In genomic region chr5:130914606-130915005, GRCm38 (mm10) we compare ENCODE assay signal across 22 mouse cellular contexts.
DNase-seq lines count a peak whose midpoint lies in the region; ATAC-seq and TF ChIP-seq lines count a peak whose summit lies in the region.
"Had no signal": no experiment of that assay in that cellular context is flagged by ENCODE, and none has a peak within 500 bp of the region (broad histone marks: within the 10 kb centered on the region; RNA-seq: fewer than 3 reads in every experiment).

No protein-coding gene starts in this region.

- H3K9ac ChIP-seq in hindbrain, postnatal 0 days (replicated peaks; ENCODE audit: low read length) = no peak overlapping the region
- H3K9ac ChIP-seq in hindbrain, embryonic 11.5 days (ENCODE audit: low read depth, low read length) = no peak overlapping the region
- H3K9ac ChIP-seq: embryonic facial prominence, embryonic 12.5 days; forebrain, embryonic 15.5 days; hindbrain, embryonic 13.5 days; intestine, embryonic 15.5 days had no signal

- DNase-seq in hindbrain, postnatal 0 days (ENCODE audit: low spot score) = peak; percentile 33
- no peak for DNase-seq in hindbrain, embryonic 11.5 days (ENCODE audit: low spot score)
- peak; percentile 43 for DNase-seq in brain, adult 2 months (ENCODE audit: low read depth, low spot score)
- peak; percentile 60 to 76 for DNase-seq in cerebellum, adult 2 months
- DNase-seq in cerebellum, postnatal 10 days = peak; percentile 64 to 79
- DNase-seq in embryo, embryonic 10 days (ENCODE audit: low spot score) = no peak
- DNase-seq in embryo, embryonic 10.5 days (ENCODE audit: low spot score) = no peak
- DNase-seq: adrenal gland, postnatal 14 days; gastrocnemius, postnatal 36 days; heart, adult 11 months; heart, postnatal 10 days; heart, postnatal 4 days; kidney, adult 2 months had no signal

- no peak overlapping the region for H3K27ac ChIP-seq in hindbrain, postnatal 0 days
- no peak overlapping the region for H3K27ac ChIP-seq in hindbrain, embryonic 11.5 days (ENCODE audit: low read depth, low read length)
- no peak overlapping the region for H3K27ac ChIP-seq in cerebellum, adult 2 months (ENCODE audit: insufficient read depth, low read length)
- H3K27ac ChIP-seq: embryonic facial prominence, embryonic 12.5 days; forebrain, embryonic 15.5 days; heart, embryonic 10.5 days; hindbrain, embryonic 13.5 days; intestine, embryonic 15.5 days had no signal

- H3K4me2 ChIP-seq in hindbrain, postnatal 0 days (ENCODE audit: low read depth, low read length) = no peak overlapping the region
- no peak overlapping the region for H3K4me2 ChIP-seq in hindbrain, embryonic 11.5 days (replicated peaks; ENCODE audit: low read depth, low read length)
- H3K4me2 ChIP-seq: embryonic facial prominence, embryonic 12.5 days; forebrain, embryonic 15.5 days; hindbrain, embryonic 13.5 days; intestine, embryonic 15.5 days had no signal

- no peaks in the 10 kb centered on the region for H3K27me3 ChIP-seq in hindbrain, postnatal 0 days (ENCODE audit: insufficient read depth, low read length)
- H3K27me3 ChIP-seq in hindbrain, embryonic 11.5 days (ENCODE audit: control insufficient read depth, insufficient read depth, low read length) = no peaks in the 10 kb centered on the region
- H3K27me3 ChIP-seq in cerebellum, adult 2 months (ENCODE audit: control insufficient read depth, insufficient read depth, low read length) = no peaks in the 10 kb centered on the region
- H3K27me3 ChIP-seq: CH12.LX; embryonic facial prominence, embryonic 12.5 days; forebrain, embryonic 15.5 days; hindbrain, embryonic 13.5 days; intestine, embryonic 15.5 days; Patski had no signal

- 23% methylated on average over 3 of the region's 3 CpGs for WGBS in hindbrain, postnatal 0 days
- WGBS in hindbrain, embryonic 11.5 days = 82% methylated on average over 3 of the region's 3 CpGs
- WGBS in cerebellum, adult 2 months = 7% methylated on average over 3 of the region's 3 CpGs

- TF ChIP-seq POLR2A in cerebellum, adult 2 months (IDR thresholded peaks at IDR 0.05; ENCODE audit: borderline replicate concordance, insufficient read depth, low read length) = no peak

- ATAC-seq in hindbrain, postnatal 0 days = no peak
- no peak for ATAC-seq in hindbrain, embryonic 11.5 days (ENCODE audit: low FRiP score)
- no peak for ATAC-seq in monocyte, adult 5-6 weeks (replicated peaks; ENCODE audit: insufficient number of reproducible peaks, low FRiP score, low TSS enrichment, poor library complexity, severe bottlenecking)
- ATAC-seq: activated CD4-positive, CD25-positive, alpha-beta regulatory T cell, adult 4 months; forebrain, embryonic 15.5 days; intestine, embryonic 15.5 days; Patski had no signal

- no peak for TF ChIP-seq CTCF in hindbrain, postnatal 0 days (IDR thresholded peaks at IDR 0.05; ENCODE audit: low read depth)
- TF ChIP-seq CTCF in cerebellum, adult 2 months (IDR thresholded peaks at IDR 0.05; ENCODE audit: borderline replicate concordance, insufficient read depth, low read depth, low read length) = no peak

- H3K4me1 ChIP-seq in hindbrain, postnatal 0 days (ENCODE audit: insufficient read depth, low read length) = no peaks in the 10 kb centered on the region; the same call in 1 of the 2 replicates
- H3K4me1 ChIP-seq in hindbrain, embryonic 11.5 days (replicated peaks; ENCODE audit: control insufficient read depth, insufficient read depth, low read length) = no peaks in the 10 kb centered on the region
- H3K4me1 ChIP-seq in cerebellum, adult 2 months (ENCODE audit: control insufficient read depth, insufficient read depth, low read length) = peaks cover 11% of the 10 kb centered on the region
- H3K4me1 ChIP-seq: embryonic facial prominence, embryonic 12.5 days; forebrain, embryonic 15.5 days; heart, embryonic 10.5 days; hindbrain, embryonic 13.5 days; intestine, embryonic 15.5 days had no signal

- H3K36me3 ChIP-seq in hindbrain, postnatal 0 days (ENCODE audit: insufficient read depth, low read length) = no peaks in the 10 kb centered on the region
- no peaks in the 10 kb centered on the region for H3K36me3 ChIP-seq in hindbrain, embryonic 11.5 days (ENCODE audit: control insufficient read depth, insufficient read depth, low read length)
- H3K36me3 ChIP-seq: embryonic facial prominence, embryonic 12.5 days; forebrain, embryonic 15.5 days; heart, embryonic 10.5 days; hindbrain, embryonic 13.5 days; intestine, embryonic 15.5 days had no signal

- no peak overlapping the region for H3K4me3 ChIP-seq in hindbrain, postnatal 0 days (ENCODE audit: low read length)
- H3K4me3 ChIP-seq in hindbrain, embryonic 11.5 days (ENCODE audit: low read depth, low read length) = no peak overlapping the region
- no peak overlapping the region for H3K4me3 ChIP-seq in cerebellum, adult 2 months (replicated peaks; ENCODE audit: insufficient read depth, low read depth, low read length)
- H3K4me3 ChIP-seq: embryonic facial prominence, embryonic 12.5 days; forebrain, embryonic 15.5 days; heart, embryonic 10.5 days; hindbrain, embryonic 13.5 days; intestine, embryonic 15.5 days had no signal

- no peaks in the 10 kb centered on the region for H3K9me3 ChIP-seq in hindbrain, postnatal 0 days (ENCODE audit: low read length)
- H3K9me3 ChIP-seq in hindbrain, embryonic 11.5 days (ENCODE audit: control insufficient read depth, low read length) = no peaks in the 10 kb centered on the region
- H3K9me3 ChIP-seq: embryonic facial prominence, embryonic 12.5 days; forebrain, embryonic 15.5 days; heart, embryonic 10.5 days; hindbrain, embryonic 13.5 days; intestine, embryonic 15.5 days had no signal

Comparison
In these comparisons a context has a peak if more than half of its experiments do, and no peak if none do; other contexts are left out.
1. DNase-seq: peak in hindbrain, postnatal 0 days (single experiment), brain, adult 2 months (single experiment), cerebellum, adult 2 months (2 of 2) and cerebellum, postnatal 10 days (2 of 2); none in hindbrain, embryonic 11.5 days (single experiment), embryo, embryonic 10 days (single experiment) and embryo, embryonic 10.5 days (single experiment).